Mouse (Mus musculus) forebrain, postnatal 0 days (tissue): ENCODE results near the gene Gabpb2. TPM values are rescaled to one million over a fixed set of nuclear protein-coding genes. Genes with fewer than 3 reads are reported as not detected.
"Not testable (repeated sequence)": the region's sequence is repeated elsewhere in the genome, so short reads cannot be mapped to it uniquely, and the experiment has no call there.

Source experiments
- ATAC-seq: fragments of 200-750 bp; cut with Nextera tagmentation; 2 replicates; pipeline ENCODE4 v1.8.0; 2017; ENCODE audit warnings: mild to moderate bottlenecking, moderate library complexity
- DNase-seq: peaks from one replicate; pipeline ENCODE4 v3.0.0-alpha.2; 2015
- H3K27ac ChIP-seq: fragments of 300-500 bp; sonication (generic); 2 replicates; pipeline ENCODE4 v1.5.1; 2014; ENCODE audit warnings: low read depth, mild to moderate bottlenecking, antibody characterized with exemption, low read length, moderate library complexity, mixed read lengths
- H3K27me3 ChIP-seq: fragments of 300-500 bp; sonication (generic); 2 replicates; pipeline ENCODE4 v1.6.1; 2014; ENCODE audit warnings: mild to moderate bottlenecking, low read length, mixed read lengths; ENCODE audit not compliant: insufficient read depth
- H3K36me3 ChIP-seq: fragments of 300-500 bp; sonication (generic); 2 replicates; pipeline ENCODE4 v1.6.1; 2014; ENCODE audit warnings: mild to moderate bottlenecking, moderate library complexity; ENCODE audit not compliant: insufficient read depth
- H3K4me1 ChIP-seq: fragments of 300-500 bp; sonication (generic); 2 replicates; pipeline ENCODE4 v1.6.1; 2014; ENCODE audit warnings: antibody characterized with exemption; ENCODE audit not compliant: insufficient read depth
- H3K4me2 ChIP-seq: fragments of 300-500 bp; sonication (generic); 2 replicates; pipeline ENCODE4 v1.6.1; 2014; ENCODE audit warnings: low read depth, mild to moderate bottlenecking, moderate library complexity
- H3K4me3 ChIP-seq: fragments of 300-500 bp; sonication (generic); 2 replicates; pipeline ENCODE4 v1.5.1; 2014; ENCODE audit warnings: low read depth, low read length, mixed read lengths
- H3K9ac ChIP-seq: fragments of 300-500 bp; sonication (generic); 2 replicates; pipeline ENCODE4 v1.6.1; 2014; ENCODE audit warnings: mild to moderate bottlenecking
- H3K9me3 ChIP-seq: fragments of 300-500 bp; sonication (generic); 2 replicates; pipeline ENCODE4 v1.6.1; 2016; ENCODE audit warnings: low read length
- CTCF ChIP-seq: sonication (generic); IDR thresholded peaks from 2 replicates; pipeline ENCODE4 v1.5.1; 2016; ENCODE audit warnings: antibody characterized with exemption, control low read depth, low read depth
- WGBS: fragments of 180-500 bp; shearing (Covaris S2); extraction: QIAGEN DNeasy Blood & Tissue Kit; methylation state at CpG from one replicate; pipeline ENCODE4 v1.1.7; 2014; 5-methylcytosine and 5-hydroxymethylcytosine counted together
- polyA plus RNA-seq: library from polyadenylated mRNA; unstranded; fragments of >200 nt; fragmentation: Nextera tagmentation; extraction: Ambion mirVana; gene quantifications from 2 replicates; pipeline ENCODE4 v1.2.1, GENCODE M21; 2015
- total RNA-seq: library from RNA; depleted of rRNA; stranded (reverse); fragments of >200 nt; gene quantifications from 2 replicates; pipeline ENCODE4 v1.2.3, GENCODE M21; 2014

Gene Gabpb2
- total and polyA plus RNA-seq, 2 experiments from 2014 or later: 1.5 to 9.9 TPM

DNA sequence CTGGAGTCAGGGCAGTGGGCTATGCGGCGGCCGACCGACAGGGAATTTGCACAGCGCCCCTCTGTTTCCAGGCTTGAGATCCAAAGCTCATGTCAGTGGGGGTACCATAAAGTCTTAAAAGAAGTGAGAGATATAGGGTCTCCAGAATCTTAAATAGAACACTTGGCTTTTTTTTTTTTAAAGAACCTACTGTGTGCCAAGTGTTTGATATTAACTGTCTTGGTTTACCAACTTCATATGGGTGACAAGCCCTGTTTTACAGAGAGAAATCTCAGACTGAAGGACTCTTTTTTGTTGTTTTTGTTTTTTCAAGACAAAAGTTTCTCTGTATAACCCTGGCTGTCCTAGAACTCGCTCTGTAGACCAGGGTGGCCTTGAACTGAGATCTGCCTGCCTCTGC lies 76.9 kb downstream of the Gabpb2 start:
- H3K9me3 ChIP-seq: no peaks in the 10 kb centered on the region
- ATAC-seq (no peak), DNase-seq (no peak)
- H3K36me3 ChIP-seq: peaks cover 24% of the 10 kb centered on the region
- no peak overlapping the region for H3K27ac ChIP-seq
- no peak overlapping the region for H3K4me2 ChIP-seq
- H3K27me3 ChIP-seq: no peaks in the 10 kb centered on the region
- H3K4me1 ChIP-seq: no peaks in the 10 kb centered on the region
- no peak for TF ChIP-seq CTCF
- WGBS: 84% methylated on average over 6 of the region's 6 CpGs
- H3K4me3 ChIP-seq: no peak overlapping the region
- no peak overlapping the region for H3K9ac ChIP-seq

DNA sequence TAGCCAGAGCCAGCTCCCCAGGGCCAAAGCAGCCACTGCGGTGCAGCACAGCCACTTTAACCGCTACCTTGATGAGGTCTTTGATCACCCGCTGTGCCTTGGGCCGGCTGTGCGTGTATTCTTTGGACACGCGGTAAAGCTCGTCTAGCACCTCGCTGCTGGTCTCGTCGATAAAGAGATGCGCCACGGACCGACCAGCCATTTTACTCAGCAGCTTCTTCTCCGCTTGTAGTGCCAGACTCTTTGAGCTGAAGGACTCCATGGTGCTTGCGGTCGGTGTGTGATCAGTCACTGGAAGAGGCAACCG lies 77.5 kb downstream of the Gabpb2 start:
- 65% methylated on average over 18 of the region's 18 CpGs for WGBS
- Histone ChIP-seq H3K36me3 (peaks cover 24% of the 10 kb centered on the region), H3K27me3 (no peaks in the 10 kb centered on the region), H3K9ac (no peak overlapping the region), H3K4me3 (no peak overlapping the region), H3K4me2 (no peak overlapping the region), H3K9me3 (no peaks in the 10 kb centered on the region), H3K4me1 (peaks cover 2% of the 10 kb centered on the region), H3K27ac (no peak overlapping the region)
- DNase-seq (no peak), ATAC-seq (no peak)
- no peak for TF ChIP-seq CTCF

GRCm38 (mm10) chr3:95139586-95140288 lies 78.0 kb downstream of the Gabpb2 start:
- Histone ChIP-seq H3K27me3 (no peaks in the 10 kb centered on the region), H3K4me1 (peaks cover 6% of the 10 kb centered on the region), H3K9me3 (no peaks in the 10 kb centered on the region), H3K9ac (no peak overlapping the region), H3K36me3 (peaks cover 24% of the 10 kb centered on the region), H3K27ac (no peak overlapping the region), H3K4me3 (no peak overlapping the region), H3K4me2 (no peak overlapping the region)
- 77% methylated on average over 25 of the region's 25 CpGs for WGBS
- ATAC-seq: no peak
- no peak for TF ChIP-seq CTCF
- DNase-seq: no peak

GRCm38 (mm10) chr3:95136336-95136735 lies 81.4 kb downstream of the Gabpb2 start:
- no peak overlapping the region for H3K4me2 ChIP-seq
- no peaks in the 10 kb centered on the region for H3K27me3 ChIP-seq
- no peaks in the 10 kb centered on the region for H3K9me3 ChIP-seq
- DNase-seq (no peak), ATAC-seq (no peak)
- H3K4me3 ChIP-seq: no peak overlapping the region
- peaks cover 21% of the 10 kb centered on the region for H3K36me3 ChIP-seq
- 96% methylated on average over 3 of the region's 3 CpGs for WGBS
- no peak for TF ChIP-seq CTCF
- H3K9ac ChIP-seq: no peak overlapping the region
- peaks cover 6% of the 10 kb centered on the region for H3K4me1 ChIP-seq
- H3K27ac ChIP-seq: no peak overlapping the region

- DNase-seq: no peak
- no peak overlapping the region for H3K27ac ChIP-seq
- WGBS: 88% methylated on average over 7 of the region's 7 CpGs
Measured at GRCm38 (mm10) chr3:95135433-95136052, 82.2 kb downstream of the Gabpb2 start.

DNA sequence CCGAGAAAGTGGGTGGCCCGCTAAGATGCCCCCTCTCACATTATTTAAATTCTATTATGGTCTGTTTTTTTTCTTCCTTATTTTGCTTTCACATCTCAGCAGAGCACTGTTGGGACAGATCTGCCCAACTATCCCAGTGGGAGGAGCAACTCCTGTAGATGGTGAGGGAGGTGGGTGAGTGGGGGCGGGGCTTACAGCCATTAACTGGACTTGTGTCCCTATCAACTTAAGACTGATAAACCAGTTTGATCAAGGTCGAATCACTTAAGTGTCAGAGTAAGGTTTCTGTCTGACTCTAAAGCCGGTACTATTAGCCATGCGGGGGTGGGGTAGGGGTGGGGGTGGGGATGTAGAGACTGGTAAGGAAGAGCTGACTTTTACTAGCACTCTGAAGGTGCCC lies 82.7 kb downstream of the Gabpb2 start:
- Histone ChIP-seq H3K4me1 (peaks cover 6% of the 10 kb centered on the region), H3K9ac (peak overlapping the region; percentile 33), H3K27ac (no peak overlapping the region), H3K4me2 (peak overlapping the region; percentile 52), H3K4me3 (peak overlapping the region; percentile 31), H3K36me3 (peaks cover 15% of the 10 kb centered on the region), H3K9me3 (no peaks in the 10 kb centered on the region), H3K27me3 (no peaks in the 10 kb centered on the region)
- DNase-seq (no peak), ATAC-seq (no peak)
- TF ChIP-seq CTCF: no peak
- WGBS: 36% methylated on average over 6 of the region's 6 CpGs

More at GRCm38 (mm10) chr3:95135433-95136052, 82.2 kb downstream of the Gabpb2 start:
- Histone ChIP-seq H3K9ac (no peak overlapping the region), H3K36me3 (peaks cover 17% of the 10 kb centered on the region), H3K9me3 (no peaks in the 10 kb centered on the region), H3K4me1 (peaks cover 6% of the 10 kb centered on the region), H3K4me3 (0 out of 2 replicates have a peak overlapping the region, but pooled peaks have one; percentile 31), H3K4me2 (peak overlapping the region; percentile 52), H3K27me3 (no peaks in the 10 kb centered on the region)
- ATAC-seq: no peak
- TF ChIP-seq CTCF: no peak

DNA sequence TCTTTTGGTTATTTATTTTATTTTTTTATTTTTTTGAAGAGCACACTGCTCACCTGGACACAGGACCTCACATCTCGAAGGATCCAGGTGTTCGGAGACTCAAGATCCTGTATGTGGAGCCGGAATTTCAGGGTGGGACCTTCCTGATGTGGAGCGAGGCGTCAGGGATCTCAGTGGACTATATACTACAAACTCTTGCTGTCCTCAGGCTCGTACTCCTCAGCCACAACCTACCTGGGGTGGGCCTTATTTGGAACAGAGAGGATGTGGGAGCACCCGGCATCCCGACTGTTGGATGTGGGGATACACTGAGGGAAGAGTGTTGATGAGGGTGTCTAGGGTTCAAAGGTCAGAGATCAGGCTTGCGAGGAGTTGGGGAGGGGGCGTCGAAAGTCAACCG lies 83.6 kb downstream of the Gabpb2 start:
- no CpG with 5 or more reads among the region's 12 CpGs for WGBS
- peak; percentile 46 for ATAC-seq
- H3K9ac ChIP-seq, H3K27me3 ChIP-seq, DNase-seq, H3K9me3 ChIP-seq, H3K27ac ChIP-seq, H3K4me2 ChIP-seq, H3K4me1 ChIP-seq: not testable (repeated sequence)
- peak overlapping the region; percentile 62 for H3K4me3 ChIP-seq
- peaks cover 16% of the 10 kb centered on the region for H3K36me3 ChIP-seq
